Mouse (Mus musculus) lung, adult 2 months (tissue): ENCODE results near the gene Rnf215. TPM values are rescaled to one million over a fixed set of nuclear protein-coding genes. Genes with fewer than 3 reads are reported as not detected.
"Not testable (repeated sequence)": the region's sequence is repeated elsewhere in the genome, so short reads cannot be mapped to it uniquely, and the experiment has no call there.

ENCODE experiments used
- DNase-seq: peaks from one replicate; pipeline ENCODE4 v3.0.0; 2022
- H3K4me1 ChIP-seq: fragments of 200-500 bp; 2 replicates; pipeline ENCODE4 v1.6.1; 2011; ENCODE audit warnings: low read length; ENCODE audit not compliant: control insufficient read depth, insufficient read depth
- H3K4me3 ChIP-seq: fragments of 200-500 bp; replicated peaks from 2 replicates; pipeline ENCODE3; 2011; ENCODE audit warnings: low read depth, mild to moderate bottlenecking, control low read depth, low read length; ENCODE audit errors: extremely low read depth
- CTCF ChIP-seq: fragments of 200-500 bp; IDR thresholded peaks from 2 replicates; pipeline ENCODE4 v1.5.1; 2011; ENCODE audit warnings: mild to moderate bottlenecking, low read length, control low read depth; ENCODE audit not compliant: insufficient read depth
- POLR2A ChIP-seq: fragments of 200-500 bp; IDR thresholded peaks from 2 replicates; pipeline ENCODE4 v1.6.1; 2011; ENCODE audit warnings: low read depth, mild to moderate bottlenecking, control low read depth, low read length, borderline replicate concordance; ENCODE audit errors: extremely low read depth
- WGBS: fragments of 180-500 bp; shearing (Covaris S2); methylation state at CpG from one replicate; pipeline ENCODE4 v1.1.7; 2018; 5-methylcytosine and 5-hydroxymethylcytosine counted together
- polyA plus RNA-seq: library from polyadenylated mRNA; depleted of rRNA; stranded (reverse); fragments of >200 nt; gene quantifications from 2 replicates; pipeline ENCODE4 v1.2.3, GENCODE M21; 2012

Rnf215 gene
- polyA plus RNA-seq, 1 experiment, result 60.6 TPM

GRCm38 (mm10) chr11:4160758-4161480 is 25.9 kb downstream of the Rnf215 start:
- TF ChIP-seq CTCF, result no peak
- TF ChIP-seq POLR2A, result no peak
- 5% methylated on average over 15 of the region's 15 CpGs for WGBS
- DNase-seq, result no peak

DNA sequence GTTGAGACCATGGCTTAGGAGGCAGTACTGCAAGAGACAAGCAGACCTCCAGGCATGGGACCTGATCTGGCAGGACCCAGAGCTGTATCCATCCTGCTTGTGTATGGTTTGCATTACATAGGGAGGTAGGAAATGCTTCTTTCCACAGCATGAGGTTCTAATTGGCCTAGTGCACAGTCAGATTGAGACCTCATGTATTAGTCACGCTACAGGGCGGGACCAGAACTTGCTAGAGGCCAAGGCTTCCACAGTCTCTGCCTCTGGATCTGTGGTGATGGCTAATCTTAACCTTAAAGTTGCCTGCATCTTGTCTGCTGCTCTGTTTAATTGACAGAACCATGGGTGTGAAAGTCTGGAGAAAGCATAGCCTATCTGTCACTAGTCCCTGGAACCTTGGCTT is 29.7 kb downstream of the Rnf215 start:
- 84% methylated on average over 2 of the region's 2 CpGs for WGBS
- Histone ChIP-seq H3K4me3 (no peak overlapping the region), H3K4me1 (peaks cover 5% of the 10 kb centered on the region; the same call in 1 of the 2 replicates)
- DNase-seq, result no peak
- no peak for TF ChIP-seq CTCF
- TF ChIP-seq POLR2A, result no peak

More at GRCm38 (mm10) chr11:4160758-4161480, 25.9 kb downstream of the Rnf215 start:
- Histone ChIP-seq H3K4me1 (peaks cover 5% of the 10 kb centered on the region; the same call in 1 of the 2 replicates), H3K4me3 (peak overlapping the region; percentile 96)

DNA sequence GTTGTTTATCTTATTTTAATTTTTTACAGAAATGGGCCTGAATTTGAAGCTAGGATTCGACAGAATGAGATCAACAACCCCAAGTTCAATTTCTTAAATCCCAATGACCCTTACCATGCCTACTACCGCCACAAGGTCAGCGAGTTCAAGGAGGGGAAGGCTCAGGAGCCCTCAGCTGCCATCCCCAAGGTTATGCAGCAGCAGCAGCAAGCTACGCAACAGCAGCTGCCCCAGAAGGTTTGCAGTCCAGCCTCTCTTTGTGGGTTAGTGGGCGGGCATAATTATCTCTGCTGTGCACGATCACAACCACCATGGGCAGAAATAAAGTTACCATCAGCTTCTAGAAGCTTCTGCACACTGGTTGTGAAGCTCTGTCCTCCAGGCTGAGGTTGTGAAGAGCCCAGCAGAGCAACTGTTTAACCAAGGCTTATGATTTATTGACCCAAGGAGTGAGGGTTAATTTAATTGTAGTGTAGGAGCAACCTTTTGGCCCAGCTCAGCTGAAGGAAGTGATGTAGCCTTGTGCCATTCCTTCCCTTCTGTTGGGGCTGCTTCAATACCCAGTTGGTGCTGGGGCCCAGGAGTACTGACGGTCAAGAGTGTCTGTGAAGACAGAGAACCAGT is 31.6 kb downstream of the Rnf215 start:
- no peak for DNase-seq
- Histone ChIP-seq H3K4me1 (no peaks in the 10 kb centered on the region), H3K4me3 (no peak overlapping the region)
- TF ChIP-seq CTCF, result no peak
- no peak for TF ChIP-seq POLR2A
- WGBS, result 90% methylated on average over 7 of the region's 7 CpGs

GRCm38 (mm10) chr11:4174586-4174985 is 39.6 kb downstream of the Rnf215 start:
- TF ChIP-seq POLR2A (no peak), CTCF (no peak)
- 64% methylated on average over 5 of the region's 5 CpGs for whole genome bisulfite sequencing
- DNase-seq, result no peak
- Histone ChIP-seq H3K4me1 (no peaks in the 10 kb centered on the region), H3K4me3 (no peak overlapping the region)

- Histone ChIP-seq H3K4me1 (no peaks in the 10 kb centered on the region), H3K4me3 (no peak overlapping the region)
- no peak for TF ChIP-seq POLR2A
- TF ChIP-seq CTCF, result no peak
- WGBS, result 39% methylated on average over 4 of the region's 4 CpGs
- no peak for DNase-seq
These were observed 42.7 kb downstream of the Rnf215 start for GRCm38 (mm10) chr11:4177716-4178115.

- no peak for TF ChIP-seq POLR2A
- no peak for TF ChIP-seq CTCF
- Histone ChIP-seq H3K4me3 (no peak overlapping the region), H3K4me1 (peaks cover 3% of the 10 kb centered on the region)
- DNase-seq, result no peak
- WGBS, result 28% methylated on average over 1 of the region's 1 CpGs
These were observed 47.1 kb downstream of the Rnf215 start for GRCm38 (mm10) chr11:4182061-4182460.

DNA sequence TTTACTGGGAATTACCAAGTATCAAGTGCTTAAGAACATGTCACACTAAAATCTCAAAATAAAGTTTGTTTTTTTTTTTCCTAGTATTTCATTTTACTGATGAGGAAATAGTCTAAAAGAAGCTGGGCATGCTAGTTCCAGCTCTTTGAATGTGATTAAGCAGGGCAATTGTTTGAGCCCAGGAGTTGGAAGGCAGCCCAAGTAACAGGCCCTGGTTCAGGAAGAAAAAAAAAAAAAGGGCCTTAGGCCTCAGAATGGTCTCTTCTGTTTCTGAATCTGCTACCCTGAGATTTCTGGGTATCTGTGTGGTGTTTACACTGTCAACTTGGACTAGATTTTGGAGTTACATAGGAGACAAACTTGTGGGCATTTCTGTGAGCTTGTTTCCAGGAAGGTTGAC is 48.5 kb downstream of the Rnf215 start:
- H3K4me3 ChIP-seq, result no peak overlapping the region
- DNase-seq, result no peak
- TF ChIP-seq CTCF (no peak), POLR2A (no peak)
- H3K4me1 ChIP-seq, result peaks cover 8% of the 10 kb centered on the region

DNA sequence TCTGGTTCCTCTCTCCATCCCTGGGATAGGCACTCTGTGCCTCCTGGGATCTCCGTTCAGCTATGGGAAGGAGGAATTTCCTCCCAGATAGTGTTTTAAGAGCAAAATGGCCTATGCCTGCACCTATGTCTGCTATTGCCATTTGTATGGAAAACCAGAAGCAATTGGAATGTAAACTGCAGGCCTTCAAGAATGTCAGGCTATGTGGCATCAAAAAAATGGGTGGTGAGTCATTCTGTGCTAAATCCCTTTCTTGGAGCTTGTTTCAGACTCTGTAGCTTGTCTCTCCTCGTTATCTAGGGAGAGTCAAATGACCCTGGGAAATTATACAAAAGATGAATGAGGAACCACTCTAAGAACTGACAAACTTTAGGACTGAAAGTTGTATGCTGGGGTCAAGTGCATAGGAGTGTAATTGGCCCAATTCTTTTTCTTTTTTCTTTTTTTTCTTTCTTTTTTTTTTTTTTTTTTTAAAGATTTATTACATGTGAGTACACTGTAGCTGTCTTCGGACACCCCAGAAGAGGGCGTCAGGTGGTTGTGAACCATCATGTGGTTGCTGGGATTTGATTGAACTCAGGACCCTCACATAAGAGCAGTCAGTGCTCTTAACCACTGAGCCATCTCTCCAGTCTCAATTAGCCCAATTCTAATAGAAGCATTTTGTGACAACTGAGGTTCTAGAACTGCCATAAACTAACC is 49.4 kb downstream of the Rnf215 start:
- 62% methylated on average over 4 of the region's 4 CpGs for whole genome bisulfite sequencing
- DNase-seq, result no peak
- no peak for TF ChIP-seq POLR2A
- TF ChIP-seq CTCF, result no peak
- Histone ChIP-seq H3K4me1 (peaks cover 8% of the 10 kb centered on the region), H3K4me3 (no peak overlapping the region)

DNA sequence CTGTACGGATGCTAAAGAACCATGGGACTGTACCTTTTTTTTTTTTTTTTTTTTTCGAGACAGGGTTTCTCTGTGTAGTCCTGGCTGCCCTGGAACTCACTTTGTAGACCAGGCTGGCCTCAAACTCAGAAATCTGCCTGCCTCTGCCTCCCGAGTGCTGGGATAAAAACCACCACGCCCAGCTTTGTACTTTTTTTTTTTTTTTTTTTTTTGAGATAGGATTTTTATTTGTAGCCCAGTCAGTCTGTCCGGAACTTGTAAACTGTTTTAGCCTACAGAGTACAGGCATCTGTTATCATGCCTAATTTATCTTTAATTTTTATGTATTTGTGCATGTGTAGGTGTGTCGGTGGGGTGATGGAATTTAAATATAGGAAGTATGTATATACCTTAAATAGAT is 50.5 kb downstream of the Rnf215 start:
- H3K4me1 ChIP-seq, result peaks cover 15% of the 10 kb centered on the region
- not testable (repeated sequence) for DNase-seq, H3K4me3 ChIP-seq
- 86% methylated on average over 6 of the region's 6 CpGs for WGBS
